Mouse (Mus musculus): ENCODE results near the gene Zbtb32.

The Zbtb32 gene

GRCm38 (mm10) chr7:30600651-30601050 is 1.9 kb upstream of the Zbtb32 start:
- DNase-seq (ENCODE audit: low spot score in 2 of 2), result no peak

- peak; percentile 96 to 97 for DNase-seq (ENCODE audit: low spot score in 2 of 2)
Measured at GRCm38 (mm10) chr7:30599933-30600353, 1.2 kb upstream of the Zbtb32 start.

- no peak for DNase-seq (ENCODE audit: low spot score in 2 of 2)
Measured at GRCm38 (mm10) chr7:30596811-30597210, 1.9 kb downstream of the Zbtb32 start.

GRCm38 (mm10) chr7:30596093-30596492 is 2.6 kb downstream of the Zbtb32 start:
- DNase-seq (ENCODE audit: low spot score in 2 of 2), result no peak

- no peak for DNase-seq (ENCODE audit: low spot score in 2 of 2)
Measured at GRCm38 (mm10) chr7:30594510-30595024, 4.1 kb downstream of the Zbtb32 start.

- no peak for DNase-seq (ENCODE audit: low spot score in 2 of 2)
Measured at GRCm38 (mm10) chr7:30593579-30594509, 4.9 kb downstream of the Zbtb32 start.

- no peak for DNase-seq (ENCODE audit: low spot score in 2 of 2)
Measured at GRCm38 (mm10) chr7:30592772-30593423, 5.8 kb downstream of the Zbtb32 start.

GRCm38 (mm10) chr7:30591605-30591951 is 7.1 kb downstream of the Zbtb32 start:
- no peak for DNase-seq (ENCODE audit: low spot score in 2 of 2)

GRCm38 (mm10) chr7:30590927-30591604 is 7.6 kb downstream of the Zbtb32 start:
- DNase-seq (ENCODE audit: low spot score in 2 of 2), result no peak

GRCm38 (mm10) chr7:30589435-30590301 is 9.0 kb downstream of the Zbtb32 start:
- peak; percentile 84 to 91 for DNase-seq (ENCODE audit: low spot score in 2 of 2)

GRCm38 (mm10) chr7:30588676-30589434 is 9.9 kb downstream of the Zbtb32 start, which contains the start of gene Kmt2b:
Gene Kmt2b, minus strand, starts transcription at chr7:30588726.
- peak; percentile 98 for DNase-seq (ENCODE audit: low spot score in 2 of 2)

- DNase-seq (ENCODE audit: low spot score in 2 of 2), result peak in 1 of 2 experiments; percentile 60
Measured at GRCm38 (mm10) chr7:30587842-30588667, 10.7 kb downstream of the Zbtb32 start.

GRCm38 (mm10) chr7:30586455-30587020 is 12.2 kb downstream of the Zbtb32 start:
- no peak for DNase-seq (ENCODE audit: low spot score in 2 of 2)

- no peak for DNase-seq (ENCODE audit: low spot score in 2 of 2)
Measured at GRCm38 (mm10) chr7:30585170-30585569, 13.5 kb downstream of the Zbtb32 start.

- DNase-seq (ENCODE audit: low spot score in 2 of 2), result no peak
Measured at GRCm38 (mm10) chr7:30584339-30584738, 14.4 kb downstream of the Zbtb32 start.

- DNase-seq (ENCODE audit: low spot score in 2 of 2), result no peak
Measured at GRCm38 (mm10) chr7:30581547-30581946, 17.2 kb downstream of the Zbtb32 start.

- no peak for DNase-seq (ENCODE audit: low spot score in 2 of 2)
Measured at GRCm38 (mm10) chr7:30579950-30580349, 18.8 kb downstream of the Zbtb32 start.

GRCm38 (mm10) chr7:30572969-30573368 is 25.7 kb downstream of the Zbtb32 start:
- DNase-seq (ENCODE audit: low spot score in 2 of 2), result no peak

- no peak for DNase-seq (ENCODE audit: low spot score in 2 of 2)
Measured at GRCm38 (mm10) chr7:30572389-30572788, 26.3 kb downstream of the Zbtb32 start.

Measured in right cerebral cortex, postnatal 10 days (tissue).